Mouse (Mus musculus): ENCODE data around the gene Itpr2. TPM values are rescaled to one million over a fixed set of nuclear protein-coding genes. Genes with fewer than 3 reads are reported as not detected.
"Not testable (repeated sequence)": the region's sequence is repeated elsewhere in the genome, so short reads cannot be mapped to it uniquely, and the experiment has no call there.

The Itpr2 gene
- polyA plus RNA-seq, 1 experiment from 2014 or later, result 8.0 TPM

- no peaks in the 10 kb centered on the region for H3K27me3 ChIP-seq
- no peak overlapping the region for H3K27ac ChIP-seq
- 77% methylated on average over 6 of the region's 6 CpGs for WGBS
- no peaks in the 10 kb centered on the region for H3K4me1 ChIP-seq
- no peak overlapping the region for H3K9ac ChIP-seq
- H3K36me3 ChIP-seq, result no peaks in the 10 kb centered on the region
- no peaks in the 10 kb centered on the region for H3K9me3 ChIP-seq (replicated peaks)
- ATAC-seq (ENCODE audit: low FRiP score), result no peak
- no peak overlapping the region for H3K4me2 ChIP-seq (replicated peaks)
- no peak overlapping the region for H3K4me3 ChIP-seq
These were observed 20.6 kb downstream of the Itpr2 start for GRCm38 (mm10) chr6:146481441-146481840.

GRCm38 (mm10) chr6:146480925-146481324, 21.1 kb downstream of the Itpr2 start:
- Histone ChIP-seq H3K36me3 (no peaks in the 10 kb centered on the region), H3K27me3 (no peaks in the 10 kb centered on the region), H3K27ac (no peak overlapping the region), H3K4me1 (no peaks in the 10 kb centered on the region), H3K9ac (no peak overlapping the region), H3K4me3 (no peak overlapping the region), H3K4me2 (replicated peaks) (no peak overlapping the region), H3K9me3 (replicated peaks) (no peaks in the 10 kb centered on the region)
- ATAC-seq (ENCODE audit: low FRiP score), result no peak
- 83% methylated on average over 3 of the region's 3 CpGs for WGBS

- Histone ChIP-seq H3K9me3 (replicated peaks) (no peaks in the 10 kb centered on the region), H3K4me2 (replicated peaks) (no peak overlapping the region), H3K9ac (no peak overlapping the region), H3K27me3 (no peaks in the 10 kb centered on the region), H3K4me1 (no peaks in the 10 kb centered on the region), H3K36me3 (no peaks in the 10 kb centered on the region), H3K4me3 (no peak overlapping the region), H3K27ac (no peak overlapping the region)
- ATAC-seq (ENCODE audit: low FRiP score), result no peak
- 83% methylated on average over 5 of the region's 5 CpGs for WGBS
These were observed 22.9 kb downstream of the Itpr2 start for GRCm38 (mm10) chr6:146478888-146479683.

- Histone ChIP-seq H3K27me3 (no peaks in the 10 kb centered on the region), H3K4me1 (no peaks in the 10 kb centered on the region), H3K27ac (no peak overlapping the region), H3K36me3 (no peaks in the 10 kb centered on the region), H3K9ac (no peak overlapping the region), H3K4me2 (replicated peaks) (no peak overlapping the region), H3K9me3 (replicated peaks) (no peaks in the 10 kb centered on the region), H3K4me3 (no peak overlapping the region)
- ATAC-seq (ENCODE audit: low FRiP score), result no peak
- WGBS, result 83% methylated on average over 1 of the region's 1 CpGs
These were observed 25.2 kb downstream of the Itpr2 start for GRCm38 (mm10) chr6:146476865-146477264.

GRCm38 (mm10) chr6:146474166-146474565, 27.9 kb downstream of the Itpr2 start:
- Histone ChIP-seq H3K4me3 (no peak overlapping the region), H3K9ac (no peak overlapping the region), H3K36me3 (no peaks in the 10 kb centered on the region), H3K9me3 (replicated peaks) (no peaks in the 10 kb centered on the region), H3K27ac (no peak overlapping the region), H3K4me2 (replicated peaks) (no peak overlapping the region), H3K27me3 (no peaks in the 10 kb centered on the region), H3K4me1 (no peaks in the 10 kb centered on the region)
- WGBS, result 80% methylated on average over 4 of the region's 4 CpGs
- ATAC-seq (ENCODE audit: low FRiP score), result no peak

GRCm38 (mm10) chr6:146473216-146473955, 28.6 kb downstream of the Itpr2 start:
- ATAC-seq (ENCODE audit: low FRiP score), result no peak
- H3K4me3 ChIP-seq, result no peak overlapping the region
- H3K9ac ChIP-seq, result no peak overlapping the region
- no peaks in the 10 kb centered on the region for H3K4me1 ChIP-seq
- H3K9me3 ChIP-seq (replicated peaks), result no peaks in the 10 kb centered on the region
- no peak overlapping the region for H3K4me2 ChIP-seq (replicated peaks)
- no peaks in the 10 kb centered on the region for H3K27me3 ChIP-seq
- 83% methylated on average over 6 of the region's 6 CpGs for WGBS
- no peak overlapping the region for H3K27ac ChIP-seq
- no peaks in the 10 kb centered on the region for H3K36me3 ChIP-seq

- H3K9ac ChIP-seq, result no peak overlapping the region
- H3K4me1 ChIP-seq, result no peaks in the 10 kb centered on the region
- no peak overlapping the region for H3K4me3 ChIP-seq
- H3K4me2 ChIP-seq (replicated peaks), result no peak overlapping the region
- H3K9me3 ChIP-seq (replicated peaks), result no peaks in the 10 kb centered on the region
- H3K27me3 ChIP-seq, result no peaks in the 10 kb centered on the region
- 87% methylated on average over 4 of the region's 4 CpGs for WGBS
- ATAC-seq (ENCODE audit: low FRiP score), result no peak
- H3K27ac ChIP-seq, result no peak overlapping the region
- H3K36me3 ChIP-seq, result no peaks in the 10 kb centered on the region
These were observed 31.6 kb downstream of the Itpr2 start for GRCm38 (mm10) chr6:146470378-146470777.

GRCm38 (mm10) chr6:146469936-146470335, 32.1 kb downstream of the Itpr2 start:
- ATAC-seq (ENCODE audit: low FRiP score), result no peak
- Histone ChIP-seq H3K9ac (no peak overlapping the region), H3K9me3 (replicated peaks) (no peaks in the 10 kb centered on the region), H3K27ac (no peak overlapping the region), H3K4me3 (no peak overlapping the region), H3K4me2 (replicated peaks) (no peak overlapping the region), H3K4me1 (no peaks in the 10 kb centered on the region), H3K27me3 (no peaks in the 10 kb centered on the region), H3K36me3 (no peaks in the 10 kb centered on the region)
- 80% methylated on average over 2 of the region's 2 CpGs for WGBS

- Histone ChIP-seq H3K9ac (no peak overlapping the region), H3K27ac (no peak overlapping the region), H3K4me3 (no peak overlapping the region), H3K36me3 (no peaks in the 10 kb centered on the region), H3K9me3 (replicated peaks) (no peaks in the 10 kb centered on the region), H3K4me1 (no peaks in the 10 kb centered on the region), H3K4me2 (replicated peaks) (no peak overlapping the region), H3K27me3 (no peaks in the 10 kb centered on the region)
- ATAC-seq (ENCODE audit: low FRiP score), result no peak
- WGBS, result 44% methylated on average over 8 of the region's 8 CpGs
These were observed 33.7 kb downstream of the Itpr2 start for GRCm38 (mm10) chr6:146468361-146468760.

GRCm38 (mm10) chr6:146464645-146465042, 37.4 kb downstream of the Itpr2 start:
- not testable (repeated sequence) for H3K4me3 ChIP-seq; H3K27ac ChIP-seq; H3K9me3 ChIP-seq (replicated peaks); H3K9ac ChIP-seq; H3K36me3 ChIP-seq; H3K4me2 ChIP-seq (replicated peaks); H3K27me3 ChIP-seq; ATAC-seq (ENCODE audit: low FRiP score); H3K4me1 ChIP-seq
- WGBS, result 98% methylated on average over 2 of the region's 2 CpGs

GRCm38 (mm10) chr6:146464014-146464644, 37.9 kb downstream of the Itpr2 start:
- no peaks in the 10 kb centered on the region for H3K4me1 ChIP-seq
- no peaks in the 10 kb centered on the region for H3K36me3 ChIP-seq
- 88% methylated on average over 8 of the region's 8 CpGs for WGBS
- no peaks in the 10 kb centered on the region for H3K27me3 ChIP-seq
- H3K9me3 ChIP-seq (replicated peaks), result no peaks in the 10 kb centered on the region
- no peak overlapping the region for H3K4me2 ChIP-seq (replicated peaks)
- H3K4me3 ChIP-seq, result no peak overlapping the region
- no peak overlapping the region for H3K9ac ChIP-seq
- H3K27ac ChIP-seq, result no peak overlapping the region
- ATAC-seq (ENCODE audit: low FRiP score), result no peak

- ATAC-seq (ENCODE audit: low FRiP score), result no peak
- Histone ChIP-seq H3K27ac (no peak overlapping the region), H3K36me3 (no peaks in the 10 kb centered on the region), H3K9me3 (replicated peaks) (no peaks in the 10 kb centered on the region), H3K4me3 (no peak overlapping the region), H3K9ac (no peak overlapping the region), H3K4me1 (peaks cover 14% of the 10 kb centered on the region; the same call in 1 of the 2 replicates), H3K27me3 (no peaks in the 10 kb centered on the region), H3K4me2 (replicated peaks) (no peak overlapping the region)
- WGBS, result 77% methylated on average over 8 of the region's 8 CpGs
These were observed 41.1 kb downstream of the Itpr2 start for GRCm38 (mm10) chr6:146460936-146461335.

All from hindbrain, embryonic 12.5 days (tissue).